Mouse (Mus musculus) cerebellum, adult (tissue): ENCODE data around the gene Tctex1d1.

ENCODE experiments used
- ATAC-seq: cut with Nextera tagmentation; 2 replicates; pipeline ENCODE4 v1.9.2; 2017; ENCODE audit warnings: mild to moderate bottlenecking, moderate library complexity, mixed read lengths; ENCODE audit not compliant: insufficient number of reproducible peaks, low FRiP score, low TSS enrichment

Tctex1d1 gene

DNA sequence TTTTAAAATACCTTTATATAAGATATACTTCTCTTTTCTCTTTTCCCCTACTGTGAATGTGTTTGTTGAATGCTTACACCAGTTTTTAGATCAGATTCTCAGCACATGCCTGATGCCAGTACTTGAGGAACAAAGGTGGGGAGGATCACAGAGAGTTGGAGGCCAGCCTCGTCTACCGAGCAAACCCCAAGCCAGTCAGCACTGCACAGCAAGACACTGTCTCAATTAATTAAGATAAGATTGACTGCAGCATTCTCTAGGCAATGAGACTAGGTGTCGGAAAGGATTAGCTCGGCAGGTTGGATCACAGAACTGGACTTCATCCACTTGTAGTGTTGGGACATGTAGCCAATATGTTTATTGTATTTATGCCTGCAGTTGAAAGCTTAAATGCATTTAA, 8.9 kb downstream of the Tctex1d1 start:
- no peak for ATAC-seq

DNA sequence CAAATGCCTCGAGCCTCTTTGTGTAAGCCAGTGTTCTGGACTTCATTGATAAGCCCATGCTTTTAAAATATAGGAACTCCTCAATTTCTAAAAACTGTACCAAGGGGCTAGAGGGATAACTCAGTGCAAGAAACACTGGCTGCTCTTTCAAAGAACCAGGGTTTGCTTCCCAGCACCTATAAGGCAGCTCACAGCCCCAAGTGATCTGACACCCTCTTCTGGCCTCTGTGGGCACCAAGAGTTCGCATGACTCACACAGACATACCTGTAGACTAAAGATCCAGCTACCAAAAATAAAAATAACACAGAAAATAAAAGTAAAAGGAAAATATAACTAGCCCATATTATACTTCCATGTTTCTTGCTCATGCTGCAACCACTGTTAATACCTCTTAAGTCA, 9.3 kb downstream of the Tctex1d1 start:
- no peak for ATAC-seq

DNA sequence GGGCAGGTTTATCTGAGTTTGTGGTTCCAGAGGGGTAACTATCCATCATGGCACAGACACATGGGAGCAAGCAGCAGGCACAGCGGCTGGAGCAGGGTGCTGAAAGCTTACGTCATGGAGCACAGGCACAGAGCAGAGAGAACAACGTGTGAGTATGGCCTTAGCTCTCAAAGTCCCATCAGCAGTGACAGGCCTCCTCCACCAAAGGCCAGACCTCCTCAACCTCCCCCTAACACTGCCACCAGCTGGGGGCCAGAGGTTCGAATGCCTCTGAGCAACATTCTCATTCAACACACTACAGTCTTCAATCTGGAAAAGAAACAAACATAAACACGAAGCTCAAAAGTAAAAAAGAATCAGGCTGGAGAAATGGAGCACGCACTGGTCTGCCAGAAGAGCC, 10.1 kb downstream of the Tctex1d1 start:
- ATAC-seq: no peak

DNA sequence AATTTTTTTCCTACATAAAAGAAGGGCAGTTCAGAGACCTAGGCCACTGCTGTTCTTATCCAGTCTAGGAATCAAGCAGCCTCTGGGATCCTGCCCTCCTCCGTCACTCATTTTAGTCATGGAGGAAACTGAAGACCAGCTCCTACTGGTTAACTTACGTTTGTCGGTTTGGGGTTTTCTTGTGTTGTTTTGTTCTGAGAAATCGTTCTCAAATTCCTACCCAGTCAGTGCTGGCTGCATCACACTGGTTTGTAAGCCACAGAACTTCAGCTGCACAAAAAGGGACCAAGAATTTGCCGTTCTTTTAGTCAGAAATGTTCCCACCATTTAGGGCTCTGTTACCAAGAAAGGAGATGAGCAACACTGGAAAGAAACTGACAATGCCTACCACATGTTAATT, 11.0 kb downstream of the Tctex1d1 start:
- ATAC-seq: no peak

DNA sequence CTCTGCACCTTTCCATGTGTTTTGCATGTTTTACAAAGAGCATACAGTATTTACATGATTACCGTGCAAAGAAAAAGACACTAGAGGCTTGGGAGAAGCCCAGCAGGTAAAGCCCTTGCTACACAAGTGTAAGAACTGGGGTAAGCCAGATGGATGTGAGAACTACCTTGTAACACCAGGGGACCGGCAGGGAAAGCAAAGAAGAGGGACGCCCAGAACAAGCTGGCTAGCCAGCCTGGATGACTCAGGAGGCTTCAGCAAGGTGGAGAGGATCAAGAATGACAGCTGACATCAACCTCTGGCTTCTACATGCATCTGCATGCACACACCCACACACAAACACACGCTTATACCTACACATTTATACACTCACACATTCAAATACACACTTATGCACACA, 11.6 kb downstream of the Tctex1d1 start:
- no peak for ATAC-seq

DNA sequence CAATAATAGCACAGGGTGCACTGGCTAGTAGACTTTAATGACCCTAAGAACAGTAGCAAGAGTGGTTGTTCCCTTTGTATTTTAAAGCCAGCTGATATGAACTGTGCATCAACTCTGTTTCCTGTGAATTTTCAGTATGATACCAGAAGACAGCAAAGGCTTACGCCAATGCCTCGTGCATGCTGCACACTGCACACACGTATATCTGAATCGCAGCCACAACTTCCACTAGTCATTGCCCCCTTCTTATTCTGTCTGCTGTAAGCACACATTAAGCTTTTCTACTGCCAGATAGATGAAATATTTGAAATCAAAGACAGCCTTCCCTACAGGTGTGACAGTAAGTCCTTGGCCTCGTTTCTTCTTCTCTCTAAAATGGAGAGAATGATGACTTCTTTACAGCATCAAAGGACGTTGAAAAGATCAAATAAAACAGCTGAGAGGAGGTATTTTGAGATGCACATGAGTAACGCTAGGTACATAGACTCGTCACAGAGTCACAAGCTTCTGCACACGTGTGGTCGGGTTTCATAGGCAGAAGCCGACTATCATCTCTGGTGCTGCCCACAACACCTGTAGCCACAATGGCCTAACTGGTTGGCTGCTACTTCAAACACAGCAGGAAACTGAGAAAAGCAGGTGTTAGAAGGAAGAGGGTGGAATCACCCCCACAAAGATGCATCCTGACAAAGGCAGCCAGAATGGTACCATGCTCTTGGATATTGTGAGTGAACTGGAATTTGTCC, 12.4 kb downstream of the Tctex1d1 start:
- no peak for ATAC-seq

DNA sequence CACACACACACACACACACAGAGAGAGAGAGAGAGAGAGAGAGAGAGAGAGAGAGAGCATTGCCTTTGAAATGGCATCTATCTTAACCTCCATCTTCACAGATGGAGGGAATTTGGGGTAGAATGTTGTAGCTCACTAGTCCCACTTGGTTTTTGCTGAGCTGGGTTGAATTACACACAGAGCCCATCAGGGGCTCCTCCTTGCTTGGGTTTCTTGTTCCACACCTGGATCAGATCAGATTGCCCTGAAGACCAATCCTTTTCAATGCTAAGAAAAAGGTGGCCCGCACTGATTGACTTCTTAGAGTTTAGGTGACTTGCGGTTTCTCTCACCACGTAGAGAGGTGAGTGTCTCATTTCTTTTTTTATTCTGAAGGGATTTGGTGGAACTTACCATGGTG, 13.3 kb downstream of the Tctex1d1 start:
- ATAC-seq: no peak

DNA sequence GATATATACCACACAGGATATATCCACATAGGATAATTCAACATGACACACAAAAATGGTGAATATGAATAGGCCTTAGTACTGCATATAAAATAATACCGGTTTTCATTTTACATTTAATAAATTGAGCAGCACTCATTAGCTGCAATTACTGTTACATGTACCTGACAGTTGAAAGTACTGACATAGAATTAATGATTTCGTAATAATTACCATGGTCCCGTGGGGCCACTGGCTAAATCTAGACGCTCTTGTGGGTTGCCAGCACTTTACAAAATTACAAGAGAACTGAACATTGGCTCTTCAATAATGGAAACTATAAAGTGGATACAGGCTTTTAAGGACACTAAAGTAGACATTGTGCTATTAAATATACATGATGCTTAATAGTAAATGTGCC, 26.3 kb downstream of the Tctex1d1 start:
- no peak for ATAC-seq

DNA sequence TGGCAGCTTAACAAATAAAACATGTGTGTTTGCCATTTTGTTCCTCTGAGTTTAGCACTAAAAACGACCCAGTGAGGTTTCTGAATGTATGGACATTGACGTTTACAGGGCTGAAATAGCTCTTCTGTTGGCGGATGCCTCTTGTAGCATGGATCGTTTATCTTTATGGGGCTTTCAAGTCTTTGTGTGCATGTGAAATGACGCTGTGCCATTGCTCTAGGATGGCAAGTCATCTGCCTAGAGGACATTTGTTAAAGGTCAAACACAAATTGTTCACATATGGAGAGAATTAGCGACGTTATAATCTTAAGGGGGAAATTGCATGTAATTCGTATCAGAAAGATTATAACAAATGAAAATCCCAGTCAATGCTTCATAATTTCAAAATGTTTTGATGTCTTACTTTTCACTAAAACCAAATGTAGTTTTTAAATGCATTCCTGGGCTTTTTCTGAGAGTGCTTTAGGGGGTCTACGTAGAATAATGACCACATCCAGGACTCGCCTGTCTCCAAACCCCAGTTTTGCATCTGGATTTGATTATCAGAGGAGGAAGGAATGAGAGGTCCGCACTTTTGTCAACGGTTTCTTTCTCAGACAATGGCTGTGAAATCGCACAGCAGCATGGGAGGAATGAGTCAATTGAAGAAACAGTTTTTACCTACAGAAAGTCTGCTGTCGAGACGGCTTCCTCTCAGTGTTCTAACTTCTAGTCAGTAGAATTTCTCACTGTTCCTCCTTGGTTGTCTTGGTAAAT, 27.0 kb downstream of the Tctex1d1 start:
- ATAC-seq: no peak

DNA sequence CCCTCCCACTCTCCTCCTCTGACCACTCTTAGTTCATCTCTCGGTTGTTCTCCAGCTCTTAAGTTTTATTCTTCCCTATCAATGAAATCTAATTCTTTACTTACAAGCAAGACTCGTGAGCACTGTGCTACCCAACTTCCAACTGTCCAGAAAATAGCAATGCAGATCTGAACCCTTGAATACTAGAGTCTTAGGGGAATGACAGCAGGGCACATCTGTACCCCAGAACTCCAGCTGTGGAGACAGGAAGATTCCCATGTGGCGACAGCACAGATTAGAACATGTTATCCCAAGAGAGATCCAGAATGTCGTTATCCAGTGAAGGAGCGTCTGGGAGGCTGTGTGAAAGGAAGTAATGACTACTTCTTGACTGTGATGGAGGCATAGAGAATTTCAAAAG, 27.9 kb downstream of the Tctex1d1 start:
- ATAC-seq: no peak

DNA sequence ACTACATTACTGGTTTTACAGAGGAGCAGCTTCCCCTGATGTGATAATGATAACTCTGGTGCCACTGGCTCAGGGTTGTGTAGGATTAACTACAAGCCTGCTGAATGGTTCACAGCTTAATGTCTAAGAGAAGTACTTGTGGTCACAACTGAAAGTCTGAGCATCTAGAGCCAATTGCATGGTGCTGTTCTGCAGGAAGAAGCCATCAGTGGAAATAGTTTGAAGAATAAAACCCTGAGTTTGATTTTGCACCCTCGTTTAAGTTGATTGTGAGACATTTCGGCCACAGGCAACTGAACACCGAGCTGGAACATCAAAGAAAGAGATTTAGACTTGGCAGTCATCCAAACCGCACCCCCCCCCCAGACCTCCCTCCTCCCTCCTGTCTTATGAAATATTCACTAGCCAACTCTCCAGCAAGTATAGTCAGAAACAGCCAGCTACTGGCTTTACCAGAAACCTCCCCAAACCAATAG, 28.6 kb downstream of the Tctex1d1 start:
- no peak for ATAC-seq

DNA sequence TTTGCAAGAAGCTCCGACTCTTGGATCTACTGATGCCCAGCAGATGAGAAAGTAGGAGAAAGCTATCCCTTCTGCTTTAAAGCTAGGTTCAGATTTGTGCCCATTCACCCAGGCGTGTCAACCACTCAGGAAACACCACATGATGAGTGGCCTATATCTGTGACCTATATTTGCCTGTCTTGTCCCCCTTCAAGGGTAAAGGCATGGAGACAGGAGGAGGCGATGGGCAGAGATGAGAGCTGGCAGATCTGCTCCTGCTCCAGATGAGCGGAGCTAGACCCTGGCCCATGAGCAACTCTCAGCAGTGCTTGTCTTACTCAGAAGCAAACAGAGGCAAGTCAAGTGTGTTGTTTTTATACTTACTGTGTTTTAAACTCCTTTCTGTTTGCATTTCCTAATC, 32.3 kb downstream of the Tctex1d1 start:
- no peak for ATAC-seq

DNA sequence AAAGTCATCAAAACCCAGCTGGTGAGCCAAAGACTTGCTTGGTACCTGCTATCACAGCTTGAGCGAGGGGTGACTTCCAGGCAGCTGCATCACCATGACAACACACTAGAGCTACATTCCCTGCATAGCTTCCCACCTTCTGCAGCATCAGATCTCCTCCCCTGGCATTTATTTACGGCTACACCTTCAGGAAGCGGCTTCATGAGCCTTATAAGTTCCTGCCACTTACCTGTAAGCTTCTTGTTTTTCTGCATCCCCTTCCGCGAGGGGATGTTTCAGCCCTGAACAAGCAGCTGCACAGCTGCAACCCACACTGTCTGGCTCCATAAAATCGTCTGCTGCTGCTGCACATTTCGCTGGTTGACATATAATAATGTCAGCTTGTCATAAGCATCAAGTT, 33.4 kb downstream of the Tctex1d1 start:
- ATAC-seq: no peak

DNA sequence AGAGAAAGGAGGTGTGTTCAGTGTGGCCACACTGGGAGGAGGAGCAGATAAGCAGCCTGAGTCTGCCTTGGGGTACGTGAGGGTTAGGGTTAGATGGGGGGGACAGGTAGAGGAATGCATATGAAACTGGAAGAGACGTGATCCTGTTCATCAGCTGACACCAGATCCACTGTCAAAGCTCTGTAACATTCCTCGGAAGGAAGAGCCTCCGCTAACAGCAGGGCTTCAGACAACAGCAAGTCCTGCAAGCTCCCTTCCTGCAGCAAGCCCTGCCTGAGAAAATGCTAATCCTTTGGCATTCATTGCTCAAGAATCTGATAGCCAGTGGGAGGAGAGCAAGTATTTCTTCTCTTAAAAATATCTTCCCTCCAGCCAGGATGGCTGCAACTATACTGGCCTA, 35.1 kb downstream of the Tctex1d1 start:
- ATAC-seq: no peak

DNA sequence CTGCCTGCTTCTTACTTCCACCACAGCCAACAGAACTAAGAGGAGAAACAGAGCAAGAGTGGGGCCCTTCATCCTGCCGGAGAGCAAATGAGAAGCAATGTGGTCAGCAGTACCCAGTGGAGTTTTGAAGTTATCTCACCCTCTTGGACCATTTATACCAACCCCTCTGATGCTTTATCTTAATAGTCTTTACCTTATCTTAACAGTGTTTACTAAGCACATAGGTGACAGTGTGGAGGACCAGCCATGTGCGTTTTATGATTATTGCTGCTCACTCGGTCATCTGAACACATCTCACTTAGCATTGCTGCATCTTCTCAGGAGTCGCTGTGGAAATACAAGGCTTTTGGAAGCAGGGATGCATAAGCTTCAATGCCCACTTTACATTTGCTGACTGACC, 48.2 kb downstream of the Tctex1d1 start, which contains the start of gene Insl5:
TSS of gene Insl5 (minus strand) at position 222 of the 400 bp plus-strand sequence.
- ATAC-seq: no peak

DNA sequence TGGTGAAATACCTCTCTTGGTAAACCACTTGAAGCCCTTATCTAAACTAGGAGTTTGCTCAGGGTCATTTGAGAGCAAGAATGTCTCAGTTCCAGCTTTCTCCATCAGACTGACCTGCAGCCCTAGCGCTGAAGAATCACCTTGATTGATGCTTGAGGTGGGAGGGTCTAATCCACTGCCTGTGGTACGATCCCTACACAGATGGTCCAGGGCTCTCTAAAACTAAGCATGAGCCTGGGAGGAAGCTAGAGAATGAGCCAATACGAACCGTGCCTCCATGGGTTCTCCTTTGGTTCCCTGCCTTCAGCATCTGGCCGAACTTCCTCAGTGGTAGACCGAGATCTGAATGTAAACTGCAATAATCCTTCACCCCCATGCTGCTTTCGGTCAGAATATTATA, 49.3 kb downstream of the Tctex1d1 start:
- ATAC-seq: no peak

DNA sequence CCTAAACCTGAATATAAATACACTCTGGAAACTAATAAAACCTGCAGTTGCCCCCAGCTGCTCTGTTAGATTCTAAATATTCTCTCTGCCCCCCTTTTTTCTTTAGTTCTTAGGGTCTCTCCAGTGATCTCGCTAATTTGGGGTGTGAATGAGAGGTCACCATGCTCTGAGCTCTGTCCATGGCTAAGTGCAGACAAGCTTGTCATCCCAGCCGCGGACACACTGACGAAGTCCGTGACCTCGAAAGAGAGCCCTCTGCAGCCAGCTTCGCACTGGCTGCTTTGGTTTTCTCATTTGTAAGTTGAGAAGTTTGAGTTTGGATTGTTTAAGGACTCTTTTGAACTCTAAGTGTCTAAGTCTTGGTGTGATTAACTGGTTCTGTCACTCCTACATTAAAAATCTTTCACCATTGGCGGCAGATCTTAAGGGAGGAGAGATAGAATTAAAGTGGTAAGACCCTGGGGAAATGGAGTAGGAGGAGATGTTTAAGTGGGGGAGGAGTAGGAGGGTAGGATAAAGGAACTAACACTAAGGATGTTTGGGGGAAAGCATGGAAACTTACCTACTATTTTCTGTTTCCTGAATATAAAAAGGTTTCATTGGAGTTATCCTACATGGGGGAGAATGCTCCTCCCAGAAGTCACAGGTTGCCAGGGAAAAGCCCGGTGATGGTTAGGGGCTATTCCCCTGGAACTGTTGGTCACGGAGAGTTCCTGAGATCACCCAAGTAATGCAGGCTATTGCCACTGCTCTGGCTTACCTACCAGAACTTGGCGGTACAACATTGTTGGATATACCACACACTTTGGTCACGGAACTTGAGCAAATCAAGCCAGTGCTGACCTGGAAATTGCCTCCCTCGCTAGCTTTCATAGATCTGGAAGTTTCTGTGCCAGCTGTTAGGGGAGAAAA, 50.0 kb downstream of the Tctex1d1 start:
- ATAC-seq: no peak

DNA sequence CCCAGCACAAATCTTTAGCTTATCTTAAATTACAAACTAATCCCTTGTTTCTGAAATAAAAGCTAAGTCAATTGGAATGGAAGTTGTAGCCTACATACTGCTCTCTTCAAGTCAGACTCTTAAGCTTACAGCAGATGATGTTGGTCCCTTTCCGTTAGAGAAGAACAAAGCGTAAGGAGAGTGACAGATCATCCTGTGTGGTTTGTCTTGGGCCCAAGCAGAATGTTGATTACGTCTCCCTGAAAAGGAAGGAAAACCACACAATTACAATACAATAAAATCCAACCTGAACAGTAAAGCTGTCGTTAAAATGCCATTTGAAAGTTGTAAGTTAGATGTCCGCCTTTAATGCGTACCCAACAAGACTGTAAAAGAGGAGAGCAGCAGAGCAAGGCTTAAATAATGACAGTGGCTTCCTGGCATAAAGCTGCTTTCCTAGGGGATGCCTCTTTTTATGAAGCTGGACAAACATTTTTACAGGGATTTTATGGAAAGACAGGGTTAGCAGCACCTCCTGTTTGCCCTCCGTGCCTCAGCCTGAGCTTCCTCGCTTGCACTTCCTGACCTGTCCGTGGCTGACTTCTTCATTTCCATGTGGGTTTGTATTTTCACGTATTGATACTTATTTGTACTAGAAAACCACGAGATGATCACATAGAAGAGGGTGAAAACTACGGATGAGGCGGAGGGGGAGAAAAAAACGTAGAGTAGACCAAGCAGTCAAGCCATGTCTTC, 60.9 kb downstream of the Tctex1d1 start:
- ATAC-seq: no peak

DNA sequence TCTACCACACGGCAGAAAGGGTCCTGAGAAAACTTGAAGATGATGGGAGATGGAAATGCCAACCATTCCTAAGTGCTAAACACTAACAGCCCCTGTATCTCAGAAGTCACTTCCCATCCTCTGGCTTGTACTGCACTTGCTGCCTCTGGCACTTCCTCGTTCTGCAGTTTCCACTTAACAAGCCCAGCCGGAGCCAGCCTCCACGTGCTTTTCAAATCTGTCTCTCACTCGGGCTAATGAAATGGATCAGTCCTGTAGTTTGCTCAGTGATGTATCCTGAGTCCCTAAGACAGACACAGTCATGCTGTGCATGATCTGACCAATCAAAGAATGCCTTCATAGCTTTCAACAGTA, 61.4 kb downstream of the Tctex1d1 start:
- no peak for ATAC-seq

DNA sequence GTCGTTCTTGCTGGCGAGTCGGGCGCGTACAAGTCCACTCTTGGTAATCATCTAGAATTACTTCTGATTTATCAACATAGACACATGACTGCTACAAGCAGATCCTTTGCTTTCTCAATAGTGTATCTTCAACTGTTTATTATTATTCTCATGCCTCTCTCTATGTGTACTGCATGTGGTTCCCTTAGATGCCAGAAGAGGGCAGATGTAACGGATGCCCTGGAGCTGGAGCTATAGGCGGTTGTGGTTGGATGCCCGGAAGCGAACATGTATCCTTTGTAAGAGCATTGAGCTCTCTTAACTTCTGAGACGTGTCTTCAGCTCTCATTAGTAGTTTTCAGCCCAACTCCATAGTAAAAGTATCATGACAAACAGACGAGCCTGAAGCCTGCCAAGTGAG, 64.6 kb downstream of the Tctex1d1 start:
- ATAC-seq: no peak
